Comparison of ENCODE assay signal across 31 mouse cellular contexts in the genomic region with DNA sequence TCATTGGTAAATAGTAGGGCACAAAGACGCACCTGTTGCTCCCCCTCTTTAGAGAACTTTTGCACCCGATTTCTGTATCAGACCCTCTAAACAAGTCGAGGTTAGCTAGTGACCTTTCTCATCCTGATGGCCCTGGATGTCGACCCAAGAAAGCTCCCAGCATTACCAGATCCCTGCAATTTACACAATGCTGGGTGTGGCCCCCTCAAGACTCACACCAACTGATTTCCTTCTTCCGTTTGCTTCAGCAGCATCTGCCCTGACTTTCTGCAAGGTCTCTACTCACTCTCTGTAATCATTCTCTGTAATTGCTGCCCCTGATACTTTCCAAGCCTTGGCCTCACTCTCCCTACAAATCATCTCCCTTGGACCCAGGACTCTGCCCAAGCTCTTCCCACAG. TPM values are rescaled to one million over a fixed set of nuclear protein-coding genes. Genes with fewer than 3 reads are reported as not detected.
DNase-seq lines count a peak whose midpoint lies in the region; ATAC-seq and TF ChIP-seq lines count a peak whose summit lies in the region.
"Had no signal": no experiment of that assay in that cellular context is flagged by ENCODE, and none has a peak within 500 bp of the region (broad histone marks: within the 10 kb centered on the region; RNA-seq: fewer than 3 reads in every experiment).

No protein-coding gene starts in this region.

- TF ChIP-seq POLR2A in liver, adult 2 months (IDR thresholded peaks at IDR 0.05; ENCODE audit: extremely low read depth, insufficient read depth, low read length), result no peak

- H3K27ac ChIP-seq in embryonic facial prominence, embryonic 15.5 days (replicated peaks), result no peak overlapping the region
- H3K27ac ChIP-seq in embryonic facial prominence, embryonic 10.5 days (replicated peaks), result no peak overlapping the region
- 0 out of 2 replicates have a peak overlapping the region, but pooled peaks have one; percentile 10 for H3K27ac ChIP-seq in liver, adult 2 months (replicated peaks; ENCODE audit: insufficient read depth, low read depth, low read length)
- H3K27ac ChIP-seq in liver, embryonic 11.5 days (ENCODE audit: low read depth, low read length), result no peak overlapping the region
- H3K27ac ChIP-seq: embryonic facial prominence, embryonic 12.5 days; forebrain, embryonic 10.5 days; forebrain, embryonic 12.5 days had no signal

- 58% methylated on average over 5 of the region's 5 CpGs for WGBS in embryonic facial prominence, embryonic 15.5 days
- 69% methylated on average over 5 of the region's 5 CpGs for WGBS in embryonic facial prominence, embryonic 10.5 days
- 74% methylated on average over 5 of the region's 5 CpGs for WGBS in liver, adult 2 months
- WGBS in liver, embryonic 11.5 days, result 50% methylated on average over 5 of the region's 5 CpGs

- H3K4me1 ChIP-seq in embryonic facial prominence, embryonic 15.5 days, result no peaks in the 10 kb centered on the region
- no peaks in the 10 kb centered on the region; the same call in 1 of the 2 replicates for H3K4me1 ChIP-seq in embryonic facial prominence, embryonic 10.5 days
- peaks cover 38% of the 10 kb centered on the region for H3K4me1 ChIP-seq in liver, adult 2 months (ENCODE audit: control insufficient read depth, insufficient read depth, low read length)
- H3K4me1 ChIP-seq in liver, embryonic 11.5 days (replicated peaks; ENCODE audit: control insufficient read depth, insufficient read depth, low read length), result 0 out of 2 replicates have a peak, but pooled peaks cover 2% of the 10 kb centered on the region
- H3K4me1 ChIP-seq: embryonic facial prominence, embryonic 12.5 days; forebrain, embryonic 10.5 days; forebrain, embryonic 12.5 days had no signal

- DNase-seq in embryonic facial prominence, embryonic 10.5 days (ENCODE audit: low spot score), result no peak
- DNase-seq in liver, adult 2 months (ENCODE audit: extremely low read depth, low read depth, low spot score), result no peak
- no peak for DNase-seq in liver, embryonic 11.5 days (ENCODE audit: low spot score)
- DNase-seq in ZHBTc4 (ENCODE audit: low read depth, low spot score), result peak; percentile 50
- no peak for DNase-seq in yolk sac, embryonic 10.5 days (ENCODE audit: low spot score)
- DNase-seq in kidney, adult 18-20 months, result no peak
- DNase-seq: adrenal gland, adult 2 months; adrenal gland, postnatal 10 days; adrenal gland, postnatal 25 days; B cell, adult 2 months; cerebellum, adult 11 months; cerebellum, adult 18-20 months; cerebellum, adult 8-10 months; cerebellum, adult 9-11 months; cerebellum, postnatal 14 days; cerebellum, postnatal 36 days; embryo, embryonic 11 days had no signal

- no peak overlapping the region for H3K9ac ChIP-seq in embryonic facial prominence, embryonic 15.5 days
- no peak overlapping the region for H3K9ac ChIP-seq in liver, adult 2 months (ENCODE audit: low read depth, low read length)
- H3K9ac ChIP-seq in liver, embryonic 11.5 days (ENCODE audit: low read depth, low read length), result no peak overlapping the region
- H3K9ac ChIP-seq: embryonic facial prominence, embryonic 12.5 days; forebrain, embryonic 12.5 days had no signal

- no peaks in the 10 kb centered on the region for H3K79me2 ChIP-seq in liver, adult 2 months (ENCODE audit: control insufficient read depth, insufficient read depth, low read length)

- H3K36me3 ChIP-seq in embryonic facial prominence, embryonic 15.5 days, result no peaks in the 10 kb centered on the region
- no peaks in the 10 kb centered on the region for H3K36me3 ChIP-seq in embryonic facial prominence, embryonic 10.5 days (replicated peaks)
- H3K36me3 ChIP-seq in liver, adult 2 months (ENCODE audit: control insufficient read depth, insufficient read depth, low read length), result no peaks in the 10 kb centered on the region
- no peaks in the 10 kb centered on the region for H3K36me3 ChIP-seq in liver, embryonic 11.5 days (ENCODE audit: control insufficient read depth, insufficient read depth, low read length)
- H3K36me3 ChIP-seq: embryonic facial prominence, embryonic 12.5 days; forebrain, embryonic 10.5 days; forebrain, embryonic 12.5 days; G1E had no signal

- TF ChIP-seq CTCF in liver, adult 2 months (IDR thresholded peaks at IDR 0.05; ENCODE audit: low read depth, low read length), result no peak

- no peaks in the 10 kb centered on the region for H3K27me3 ChIP-seq in embryonic facial prominence, embryonic 15.5 days
- no peaks in the 10 kb centered on the region for H3K27me3 ChIP-seq in embryonic facial prominence, embryonic 10.5 days (replicated peaks; ENCODE audit: low read depth, poor library complexity, severe bottlenecking)
- no peaks in the 10 kb centered on the region for H3K27me3 ChIP-seq in liver, adult 2 months (ENCODE audit: control insufficient read depth, insufficient read depth, low read length)
- H3K27me3 ChIP-seq in liver, embryonic 11.5 days (replicated peaks; ENCODE audit: control insufficient read depth, insufficient read depth, low read length), result no peaks in the 10 kb centered on the region
- H3K27me3 ChIP-seq: embryonic facial prominence, embryonic 12.5 days; forebrain, embryonic 12.5 days; Patski had no signal

- no peak overlapping the region for H3K4me2 ChIP-seq in embryonic facial prominence, embryonic 15.5 days (replicated peaks)
- no peak overlapping the region for H3K4me2 ChIP-seq in liver, embryonic 11.5 days
- H3K4me2 ChIP-seq: embryonic facial prominence, embryonic 12.5 days; forebrain, embryonic 12.5 days had no signal

- ATAC-seq in embryonic facial prominence, embryonic 15.5 days (ENCODE audit: insufficient number of reproducible peaks, low FRiP score, low TSS enrichment, low read depth), result peak; percentile 57; the same call in 1 of the 2 replicates
- no peak for ATAC-seq in liver, embryonic 11.5 days (replicated peaks; ENCODE audit: low FRiP score)
- ATAC-seq: CD4-positive, CD25-positive, alpha-beta regulatory T cell, adult 4 months; forebrain, embryonic 14.5 days; forebrain, embryonic 16.5 days; Patski had no signal

- H3K9me3 ChIP-seq in embryonic facial prominence, embryonic 15.5 days (replicated peaks), result no peaks in the 10 kb centered on the region
- H3K9me3 ChIP-seq in embryonic facial prominence, embryonic 10.5 days, result no peaks in the 10 kb centered on the region
- H3K9me3 ChIP-seq in liver, embryonic 11.5 days (ENCODE audit: control insufficient read depth, low read length), result no peaks in the 10 kb centered on the region
- H3K9me3 ChIP-seq: embryonic facial prominence, embryonic 12.5 days; forebrain, embryonic 10.5 days; forebrain, embryonic 12.5 days; G1E had no signal

- no peak overlapping the region for H3K4me3 ChIP-seq in embryonic facial prominence, embryonic 15.5 days (replicated peaks)
- H3K4me3 ChIP-seq in embryonic facial prominence, embryonic 10.5 days, result no peak overlapping the region
- H3K4me3 ChIP-seq in liver, adult 2 months (ENCODE audit: insufficient read depth, low read depth, low read length), result no peak overlapping the region
- no peak overlapping the region for H3K4me3 ChIP-seq in liver, embryonic 11.5 days (ENCODE audit: low read depth, low read length)
- H3K4me3 ChIP-seq: embryonic facial prominence, embryonic 12.5 days; erythroblast, embryonic 14.5 days; forebrain, embryonic 10.5 days; forebrain, embryonic 12.5 days had no signal

RNA-seq across cellular contexts. Expression of a gene that starts 1.6 kb away (rescaled TPM):
- 5.5 and 6.7 TPM in 2 replicates for polyA plus RNA-seq in embryonic facial prominence, embryonic 15.5 days (2015; fragmentation: Nextera tagmentation; extraction: Ambion mirVana)
- polyA plus RNA-seq in embryonic facial prominence, embryonic 10.5 days (2016; fragmentation: Nextera tagmentation; extraction: Ambion mirVana), result not detected in 2 replicates
- 25.6 and 26.9 TPM in 2 replicates for total RNA-seq in liver, adult 2 months (2014; rRNA removed)
- 20.4 and 36.7 TPM in 2 replicates for polyA plus RNA-seq in liver, adult 2 months (2012; rRNA removed)
- not detected in 2 replicates for polyA plus RNA-seq in liver, embryonic 11.5 days (2014; fragmentation: Nextera tagmentation; extraction: Ambion mirVana)
- total RNA-seq: CH12.LX; common myeloid progenitor, adult 5-6 weeks had no signal
- polyA plus RNA-seq: brain, embryonic 14.5 days; CD4-positive, CD25-positive, alpha-beta regulatory T cell, adult 4 months; embryonic facial prominence, embryonic 12.5 days; erythroblast, embryonic 14.5 days; forebrain, embryonic 10.5 days; forebrain, embryonic 12.5 days; forebrain, embryonic 14.5 days; forebrain, embryonic 16.5 days; G1E; Patski had no signal

RNA-seq across cellular contexts. Expression of a gene that starts 8.1 kb away (rescaled TPM):
- polyA plus RNA-seq in embryonic facial prominence, embryonic 15.5 days (2015; fragmentation: Nextera tagmentation; extraction: Ambion mirVana), result not detected in 2 replicates
- polyA plus RNA-seq in embryonic facial prominence, embryonic 10.5 days (2016; fragmentation: Nextera tagmentation; extraction: Ambion mirVana), result not detected in 2 replicates
- 1,124 and 1,219 TPM in 2 replicates for total RNA-seq in liver, adult 2 months (2014; rRNA removed)
- polyA plus RNA-seq in liver, adult 2 months (2012; rRNA removed), result 1,436 and 1,472 TPM in 2 replicates
- 0.14 TPM in 1 of 2 replicates, not detected in the other for polyA plus RNA-seq in liver, embryonic 11.5 days (2014; fragmentation: Nextera tagmentation; extraction: Ambion mirVana)
- total RNA-seq: adrenal gland, postnatal 25 days; CH12.LX; common myeloid progenitor, adult 5-6 weeks; G1E had no signal
- polyA plus RNA-seq: brain, embryonic 14.5 days; CD4-positive, CD25-positive, alpha-beta regulatory T cell, adult 4 months; embryonic facial prominence, embryonic 12.5 days; embryonic facial prominence, embryonic 14.5 days; erythroblast, embryonic 14.5 days; forebrain, embryonic 10.5 days; forebrain, embryonic 12.5 days; forebrain, embryonic 14.5 days; forebrain, embryonic 16.5 days; G1E; Patski had no signal

RNA-seq across cellular contexts. Expression of a gene that starts 30.4 kb away (rescaled TPM):
- not detected in 2 replicates for polyA plus RNA-seq in embryonic facial prominence, embryonic 15.5 days (2015; fragmentation: Nextera tagmentation; extraction: Ambion mirVana)
- not detected in 2 replicates for polyA plus RNA-seq in embryonic facial prominence, embryonic 10.5 days (2016; fragmentation: Nextera tagmentation; extraction: Ambion mirVana)
- total RNA-seq in liver, adult 2 months (2014; rRNA removed), result 282 and 329 TPM in 2 replicates
- 281 and 297 TPM in 2 replicates for polyA plus RNA-seq in liver, adult 2 months (2012; rRNA removed)
- polyA plus RNA-seq in liver, embryonic 11.5 days (2014; fragmentation: Nextera tagmentation; extraction: Ambion mirVana), result not detected in 2 replicates
- total RNA-seq: adrenal gland, postnatal 25 days; CH12.LX; common myeloid progenitor, adult 5-6 weeks had no signal
- polyA plus RNA-seq: adrenal gland, adult 2 months; brain, embryonic 14.5 days; CD4-positive, CD25-positive, alpha-beta regulatory T cell, adult 4 months; embryonic facial prominence, embryonic 12.5 days; embryonic facial prominence, embryonic 14.5 days; erythroblast, embryonic 14.5 days; forebrain, embryonic 10.5 days; forebrain, embryonic 12.5 days; forebrain, embryonic 14.5 days; forebrain, embryonic 16.5 days; Patski had no signal

RNA-seq across cellular contexts. Expression of a gene that starts 47.0 kb away (rescaled TPM):
- not detected in 2 replicates for polyA plus RNA-seq in embryonic facial prominence, embryonic 15.5 days (2015; fragmentation: Nextera tagmentation; extraction: Ambion mirVana)
- polyA plus RNA-seq in embryonic facial prominence, embryonic 10.5 days (2016; fragmentation: Nextera tagmentation; extraction: Ambion mirVana), result not detected in 2 replicates
- total RNA-seq in liver, adult 2 months (2014; rRNA removed), result not detected in 2 replicates
- polyA plus RNA-seq in liver, adult 2 months (2012; rRNA removed), result 0.05 TPM in 1 of 2 replicates, not detected in the other
- polyA plus RNA-seq in liver, embryonic 11.5 days (2014; fragmentation: Nextera tagmentation; extraction: Ambion mirVana), result not detected in 2 replicates
- total RNA-seq: adrenal gland, adult 2 months; adrenal gland, postnatal 25 days; CH12.LX; common myeloid progenitor, adult 5-6 weeks had no signal
- polyA plus RNA-seq: adrenal gland, adult 2 months; brain, embryonic 14.5 days; CD4-positive, CD25-positive, alpha-beta regulatory T cell, adult 4 months; embryonic facial prominence, embryonic 12.5 days; embryonic facial prominence, embryonic 14.5 days; erythroblast, embryonic 14.5 days; forebrain, embryonic 10.5 days; forebrain, embryonic 12.5 days; forebrain, embryonic 14.5 days; forebrain, embryonic 16.5 days; G1E; Patski had no signal

Comparison
In these comparisons a context has a peak if more than half of its experiments do, and no peak if none do; other contexts are left out.
1. RNA of a gene that starts 8.1 kb away (polyA plus RNA-seq): 1,436 to 1,472 TPM in liver, adult 2 months; not detected in embryonic facial prominence, embryonic 15.5 days, not detected in embryonic facial prominence, embryonic 10.5 days and 0.14 TPM in liver, embryonic 11.5 days; every median in the first group is over 1,000 times any median in the second.
2. RNA of a gene that starts 30.4 kb away (polyA plus RNA-seq): 281 to 297 TPM in liver, adult 2 months; not detected in embryonic facial prominence, embryonic 15.5 days, not detected in embryonic facial prominence, embryonic 10.5 days and not detected in liver, embryonic 11.5 days; every median in the first group is over 100 times any median in the second.